Mouse (Mus musculus) G1E-ER4 (cell line): ENCODE results near the gene Upp2. TPM values are rescaled to one million over a fixed set of nuclear protein-coding genes. Genes with fewer than 3 reads are reported as not detected.

ENCODE experiments used
- GATA1 ChIP-seq: IDR thresholded peaks from one replicate; pipeline ENCODE4 v1.8.0; 2012; ENCODE audit warnings: low read length, inconsistent platforms
- polyA plus RNA-seq: library from polyadenylated mRNA; stranded (reverse); fragments of >175 nt; gene quantifications from 2 replicates; pipeline ENCODE4 v1.2.3, GENCODE M21; 2012

Upp2 gene
- polyA plus RNA-seq, 1 experiment = not detected

- no peak for TF ChIP-seq GATA1
These were observed 228.3 kb downstream of the Upp2 start for GRCm38 (mm10) chr2:58795432-58795831.

- no peak for TF ChIP-seq GATA1
These were observed 230.4 kb downstream of the Upp2 start for GRCm38 (mm10) chr2:58797506-58797905.

GRCm38 (mm10) chr2:58799126-58799525 lies 232.0 kb downstream of the Upp2 start:
- TF ChIP-seq GATA1 = no peak

GRCm38 (mm10) chr2:58799623-58800022 lies 232.5 kb downstream of the Upp2 start:
- no peak for TF ChIP-seq GATA1

DNA sequence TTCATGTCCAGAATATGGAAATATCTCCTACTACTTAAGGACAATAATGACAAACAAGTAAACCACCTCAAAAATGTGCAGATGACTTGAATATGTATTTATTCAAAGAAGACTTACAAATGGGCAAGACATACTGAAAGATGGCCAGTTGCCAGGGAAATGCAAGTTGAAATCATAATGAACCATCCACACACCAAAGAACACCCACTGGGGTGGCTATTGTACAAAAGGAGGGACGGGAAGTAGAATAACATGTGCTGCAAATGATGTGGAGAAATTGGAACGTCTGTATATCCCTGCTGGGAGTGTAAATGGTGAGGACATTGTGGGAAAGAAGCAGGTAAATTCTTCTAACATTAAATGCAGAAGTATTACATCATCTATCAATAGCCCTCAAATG lies 245.8 kb downstream of the Upp2 start:
- no peak for TF ChIP-seq GATA1

DNA sequence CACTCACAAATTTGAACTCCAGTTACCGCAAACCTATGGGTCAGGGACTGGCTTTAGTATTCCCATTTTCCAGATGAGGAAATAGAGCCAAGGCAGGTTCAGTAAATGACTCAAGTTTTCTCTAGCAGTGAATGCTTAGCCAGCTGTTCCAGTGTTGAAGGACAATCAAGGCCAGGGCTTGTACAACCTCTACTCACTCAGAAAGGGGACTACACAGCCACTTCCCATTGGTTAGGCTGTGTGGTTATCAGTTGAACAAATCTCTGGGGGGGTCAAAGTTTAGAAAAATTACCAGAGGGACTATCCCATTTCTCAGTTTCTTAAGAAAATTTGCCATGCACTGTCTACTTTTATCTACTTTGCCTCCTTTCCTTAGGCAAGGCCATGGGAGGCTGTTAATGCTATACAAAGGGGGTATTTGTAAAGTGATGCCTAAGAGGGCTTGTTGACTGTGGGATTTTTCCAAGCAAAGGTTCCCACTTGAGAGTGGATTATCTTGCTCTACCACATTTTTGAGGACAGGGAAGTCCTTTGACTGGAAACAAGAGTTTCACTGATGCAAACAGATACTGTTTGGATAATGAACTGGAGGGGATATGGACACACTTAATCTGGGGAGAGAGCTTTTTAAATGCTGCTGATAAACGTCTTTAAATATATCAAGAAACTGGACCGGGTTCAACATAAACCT lies 262.0 kb downstream of the Upp2 start:
- TF ChIP-seq GATA1 = no peak

- no peak for TF ChIP-seq GATA1
These were observed 263.1 kb downstream of the Upp2 start for GRCm38 (mm10) chr2:58829981-58830742.

DNA sequence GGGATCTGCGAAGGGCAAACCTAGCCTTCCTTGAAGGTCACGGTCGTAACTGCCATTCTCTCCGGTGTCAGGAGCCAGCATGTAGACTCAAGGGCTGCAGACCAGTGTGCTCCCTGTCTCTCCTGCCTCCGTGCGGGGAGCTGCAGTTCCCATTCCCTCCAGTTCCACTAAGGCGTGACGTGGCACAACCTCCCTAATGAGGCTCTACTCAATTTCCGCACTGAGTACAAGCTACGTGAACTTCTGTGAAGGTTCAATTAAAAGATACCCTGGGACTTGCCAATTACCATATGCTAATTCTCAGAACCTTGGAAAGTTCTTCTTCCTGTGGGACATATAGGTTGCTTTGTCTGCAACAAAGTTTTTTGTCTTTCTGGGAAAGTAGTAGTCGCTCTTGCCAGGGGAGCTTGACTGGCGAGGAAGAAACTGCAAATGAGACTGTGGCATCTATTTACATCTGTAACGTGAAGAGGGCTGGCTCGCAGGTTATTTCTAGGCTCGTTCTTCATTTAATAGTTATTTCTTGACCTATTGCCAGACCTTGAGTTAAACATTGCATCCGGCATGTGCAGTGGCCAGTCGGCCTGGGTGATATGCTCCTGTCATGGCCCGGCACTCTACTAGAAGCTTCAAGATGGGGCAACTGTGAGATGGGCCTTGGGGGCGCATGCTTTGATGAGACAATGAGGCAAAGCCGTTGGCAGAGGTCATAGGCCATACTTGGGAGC lies 265.3 kb downstream of the Upp2 start:
- no peak for TF ChIP-seq GATA1

DNA sequence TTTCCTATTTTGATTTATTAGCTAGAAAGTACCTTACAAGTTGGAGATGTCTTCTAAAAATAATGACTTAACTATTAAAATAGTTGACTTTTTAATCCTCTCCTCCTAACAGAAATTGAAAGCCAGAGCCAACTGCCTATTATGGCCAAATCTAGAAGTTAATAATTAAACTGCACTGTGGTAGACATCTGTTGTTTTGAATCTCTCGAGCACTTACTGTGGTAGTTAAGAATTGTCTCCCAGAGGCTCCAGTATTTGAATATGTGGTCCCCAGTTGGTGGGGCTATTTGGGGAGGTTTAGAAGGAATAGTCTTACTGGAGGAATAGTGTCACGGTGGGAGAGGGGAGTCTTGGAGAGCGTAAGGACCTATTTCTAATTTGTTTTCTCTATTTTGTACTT lies 273.9 kb downstream of the Upp2 start:
- no peak for TF ChIP-seq GATA1

DNA sequence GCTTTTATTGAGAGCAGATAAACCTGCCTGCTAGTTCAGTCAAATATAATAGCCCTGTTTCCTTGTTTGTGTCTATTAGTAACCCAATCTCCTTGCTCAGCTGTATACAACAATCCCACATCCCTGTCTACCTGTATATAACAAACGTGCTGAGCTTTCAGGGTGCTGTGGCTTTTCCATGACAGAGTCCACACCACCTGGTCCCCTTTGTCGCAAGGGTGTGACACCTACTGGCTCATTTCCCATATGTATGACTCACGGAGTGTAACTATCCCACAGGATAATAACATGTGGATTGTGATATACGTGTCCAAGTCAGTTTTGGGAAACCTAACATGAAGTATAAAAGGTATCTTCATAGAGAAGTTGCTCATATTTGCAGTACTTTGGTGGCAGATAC lies 275.3 kb downstream of the Upp2 start:
- TF ChIP-seq GATA1 = no peak

Other genes starting within 250 kb of the Upp2 start
- not detected in 2 replicates for gene Acvr1c, start 209.4 kb upstream of the Upp2 start, polyA plus RNA-seq
- not detected in 2 replicates for gene Gm17409, start 97.2 kb upstream of the Upp2 start, polyA plus RNA-seq
- gene Acvr1, start 141 bp upstream of the Upp2 start, polyA plus RNA-seq = not detected in 2 replicates